Mouse (Mus musculus) ES-CJ7 (cell line): ENCODE measurements around the gene Ptpn6.

Experiments used
- DNase-seq: peaks from one replicate; pipeline ENCODE4 v3.0.0; 2011; ENCODE audit warnings: low read depth, low spot score

Ptpn6 gene

DNA sequence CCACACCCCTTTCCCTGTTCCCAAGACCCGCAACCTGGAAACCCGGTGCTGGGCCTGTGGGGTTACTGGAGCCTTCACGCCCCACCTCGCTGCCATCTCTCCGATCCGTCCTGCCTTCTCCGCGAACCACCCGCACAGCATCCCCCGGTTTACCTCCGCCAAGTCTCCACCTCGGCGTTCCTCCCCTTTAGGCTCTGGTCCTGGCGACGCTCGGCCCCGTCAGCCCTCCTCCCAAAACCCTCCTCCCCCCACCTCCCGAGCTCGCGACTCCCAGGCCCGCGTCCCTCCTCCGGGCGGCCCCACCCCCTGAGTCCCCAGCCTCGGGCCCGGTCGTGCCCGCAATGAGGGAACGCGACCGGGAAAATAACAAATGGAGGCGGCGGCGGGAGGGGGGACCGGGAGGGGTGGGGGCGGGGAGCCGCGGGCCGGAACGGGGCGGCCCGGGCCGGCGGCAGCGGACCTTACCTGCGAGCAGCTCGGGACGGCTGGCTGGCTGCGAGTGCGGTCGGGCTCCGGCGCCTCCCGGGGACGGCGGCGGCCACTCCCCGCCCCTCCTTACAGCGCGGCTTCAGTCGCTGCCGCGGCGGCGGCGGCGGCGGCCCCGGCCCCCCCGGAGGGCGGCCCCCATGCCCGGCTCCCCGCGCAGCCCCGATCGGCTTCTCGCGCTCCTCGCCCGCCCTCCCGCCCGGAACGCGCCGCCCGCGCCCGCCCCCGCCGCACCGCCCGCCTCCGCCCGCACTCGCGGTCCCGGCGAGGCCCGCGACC, 17.5 kb upstream of the Ptpn6 start, which contains the start of the genes Gm45234 and Atn1:
Gm45234 (minus strand) TSS at position 191 of the 765 bp plus-strand sequence.
Atn1 (minus strand) TSS at position 694 of the 765 bp plus-strand sequence.
- DNase-seq: peak; percentile 78

DNA sequence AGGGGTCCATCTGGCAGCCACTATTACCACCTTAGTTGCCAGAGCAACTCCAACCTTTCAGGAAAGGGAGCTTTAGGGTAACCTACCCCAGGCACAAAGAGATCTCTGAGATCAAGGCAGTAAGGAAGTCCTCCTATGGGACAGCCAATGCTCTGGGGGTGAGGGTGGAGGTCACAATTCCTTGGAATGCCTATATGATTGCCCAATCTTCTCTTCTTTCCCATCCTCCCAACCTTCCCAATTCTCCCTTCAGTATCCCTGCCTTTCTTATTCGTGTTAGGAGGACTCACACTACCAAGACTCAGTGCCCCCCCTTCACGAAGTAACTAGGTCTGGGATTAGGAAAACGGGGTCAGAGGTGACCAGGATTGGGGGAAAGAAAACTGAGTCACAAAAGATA, 16.8 kb upstream of the Ptpn6 start:
- no peak for DNase-seq

DNA sequence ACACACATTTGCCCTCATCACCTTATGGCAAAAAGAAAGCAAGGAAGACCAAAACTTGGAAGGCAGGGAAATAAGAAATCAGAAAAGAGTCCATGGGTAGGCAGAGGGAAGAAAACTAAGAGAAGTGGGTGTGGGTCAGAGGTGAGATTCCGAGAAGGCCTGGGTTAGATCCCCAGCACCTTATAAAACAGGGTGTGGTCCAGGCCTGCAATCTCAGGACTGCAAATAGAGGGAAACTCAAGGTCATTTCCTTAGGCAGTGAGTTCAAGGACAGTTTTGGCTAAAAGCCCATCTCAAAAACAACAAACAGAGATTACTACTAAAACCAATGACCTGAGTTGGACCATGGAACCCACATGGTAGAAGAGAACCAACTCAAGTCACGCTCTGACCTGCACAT, 15.3 kb upstream of the Ptpn6 start:
- peak; percentile 81 for DNase-seq

DNA sequence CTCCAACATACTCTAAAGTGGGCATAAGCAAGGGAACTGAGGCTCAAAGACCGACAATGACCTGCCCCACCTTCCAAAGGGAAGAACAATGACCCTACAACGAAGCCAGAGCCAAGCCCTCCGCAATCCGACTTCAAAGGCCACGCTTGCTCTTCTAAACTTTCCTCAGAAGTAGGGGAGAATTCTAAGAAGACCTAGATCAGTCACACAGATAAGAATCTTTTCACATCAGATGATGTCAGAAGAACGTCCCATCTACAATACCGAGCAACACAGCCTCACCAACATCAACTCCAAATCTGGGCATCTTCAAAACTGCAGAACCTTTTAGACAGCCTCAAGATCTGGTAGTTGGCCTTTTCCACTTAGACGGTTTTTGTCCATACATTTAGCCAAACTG, 11.9 kb upstream of the Ptpn6 start:
- no peak for DNase-seq

DNA sequence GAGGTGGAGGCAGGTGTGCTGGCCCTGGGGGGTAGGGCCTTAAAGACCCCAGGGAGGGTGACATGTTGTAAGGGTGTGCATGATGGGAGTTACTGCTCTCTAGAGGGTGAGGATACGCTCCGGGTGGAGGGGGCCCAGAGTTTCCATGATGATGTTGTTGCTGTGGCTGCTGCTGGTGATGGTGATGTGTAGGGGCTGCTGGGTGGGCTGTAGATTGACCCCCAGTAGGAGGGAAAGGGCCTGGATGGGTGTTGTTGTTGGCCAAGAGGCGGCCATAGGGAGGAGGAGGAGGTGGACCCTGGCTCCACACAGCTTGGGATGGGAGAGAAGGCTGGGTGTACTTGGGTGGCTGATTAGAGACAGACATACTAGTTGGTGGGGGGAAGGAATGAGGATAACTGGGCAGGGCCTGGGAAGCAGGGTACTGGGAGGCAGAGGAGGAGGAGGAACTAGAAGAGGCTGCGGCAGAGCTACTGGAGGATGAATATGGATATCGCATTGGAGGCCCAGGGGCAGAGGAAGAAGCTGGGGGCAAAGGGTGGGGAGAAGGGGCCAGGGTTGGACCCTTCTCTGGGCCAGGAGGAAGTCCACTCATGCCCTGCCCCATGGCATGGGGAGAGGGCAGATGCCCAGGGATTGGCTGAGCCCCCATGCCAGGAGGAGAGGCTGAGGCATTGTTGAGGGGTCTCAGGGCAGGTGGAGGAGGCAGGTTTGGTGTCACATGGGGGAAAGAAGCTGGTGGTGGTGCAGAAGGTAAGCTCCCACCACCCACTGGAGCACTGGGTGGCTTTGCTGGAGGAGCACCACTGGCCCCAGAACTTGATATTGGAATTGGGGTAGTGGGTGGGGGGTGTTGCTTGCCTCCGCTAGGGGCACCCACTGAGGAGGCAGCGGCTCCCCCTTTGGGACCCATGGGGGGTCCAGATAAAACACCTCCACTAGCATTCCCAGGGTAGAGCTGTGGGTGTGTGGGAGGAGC, 8.4 kb upstream of the Ptpn6 start:
- no peak for DNase-seq

DNA sequence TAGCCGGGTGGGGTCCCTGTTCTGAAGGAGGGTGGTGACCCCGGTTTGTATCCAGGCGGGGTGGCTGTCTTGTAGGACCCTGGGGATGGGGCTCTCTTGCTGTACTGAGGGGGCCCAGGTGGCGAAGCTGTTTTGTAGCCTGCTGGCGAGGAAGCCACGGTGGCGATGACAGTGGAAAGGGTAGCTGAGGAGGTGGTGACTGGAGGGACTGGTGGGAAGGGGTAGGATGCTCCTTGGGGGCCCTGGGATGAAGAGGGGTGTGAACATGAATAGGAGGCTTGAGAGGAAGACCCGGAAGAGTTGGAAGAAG, 7.7 kb upstream of the Ptpn6 start:
- DNase-seq: no peak

DNA sequence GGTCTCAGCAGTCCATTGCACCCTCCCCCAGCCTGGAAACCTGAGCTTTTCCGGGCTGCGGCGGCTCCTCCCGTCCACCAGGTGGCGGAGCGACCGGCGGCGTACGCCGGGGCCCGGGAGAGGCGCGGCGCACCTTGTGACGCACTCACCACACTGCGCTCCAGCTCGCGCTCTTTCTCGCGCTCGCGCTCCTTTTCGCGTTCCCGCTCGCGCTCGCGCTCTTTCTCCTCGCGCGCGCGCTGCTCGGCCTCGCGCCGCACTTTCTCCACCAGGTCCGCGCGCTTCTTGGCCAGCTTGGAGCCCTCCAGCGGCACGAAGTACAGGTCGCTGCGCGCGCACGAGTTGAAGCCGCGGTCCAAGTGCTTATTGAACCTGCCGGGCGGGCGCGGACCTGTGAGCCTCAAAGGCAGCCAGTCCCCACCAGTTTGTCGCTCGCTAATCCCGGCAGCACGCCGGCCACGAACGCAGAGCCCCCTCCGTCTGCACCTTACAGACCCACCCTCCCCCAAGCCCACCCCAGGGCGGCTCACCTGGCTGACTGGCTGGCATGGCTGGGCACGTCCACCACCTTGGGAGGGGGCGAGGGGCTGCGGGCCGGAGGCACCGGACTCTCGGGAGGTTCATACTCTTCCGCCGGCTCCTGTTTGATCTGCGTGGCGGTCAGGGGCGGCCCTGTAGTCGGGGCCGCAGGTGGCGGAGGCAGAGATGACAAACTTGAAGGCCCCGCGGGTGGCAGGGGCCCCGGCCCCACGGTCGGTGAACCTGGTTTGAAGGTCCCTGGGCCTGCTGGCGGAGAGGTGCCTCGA, 7.2 kb upstream of the Ptpn6 start:
- peak; percentile 99 for DNase-seq

DNA sequence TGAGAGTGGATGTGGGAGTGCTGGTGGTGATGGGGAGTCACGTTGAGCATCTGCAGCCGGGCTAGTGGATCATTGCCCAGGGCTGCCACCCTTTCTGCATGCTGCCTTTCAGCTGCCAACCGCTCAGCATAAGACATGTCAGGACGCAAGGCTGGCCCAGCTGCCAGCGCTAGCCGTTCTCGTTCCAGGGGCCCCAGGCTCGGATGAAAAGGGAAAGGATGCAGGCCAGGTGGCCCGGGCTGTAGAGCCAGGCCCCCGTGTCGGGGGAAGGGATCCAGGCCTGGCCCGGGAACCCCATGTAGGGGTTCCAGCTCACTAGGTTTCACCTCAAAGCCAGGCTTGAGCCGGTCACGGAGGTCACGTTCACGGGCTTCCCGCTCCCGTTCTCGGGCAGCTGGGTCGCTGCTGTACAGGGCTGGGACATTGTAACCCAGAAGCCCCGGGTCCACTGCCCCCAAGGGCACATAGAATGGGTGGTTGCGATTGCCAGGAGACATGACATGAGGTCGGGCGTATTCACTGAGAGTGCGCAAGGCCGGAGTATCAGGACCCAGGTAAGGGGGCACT, 6.3 kb upstream of the Ptpn6 start:
- DNase-seq: no peak

DNA sequence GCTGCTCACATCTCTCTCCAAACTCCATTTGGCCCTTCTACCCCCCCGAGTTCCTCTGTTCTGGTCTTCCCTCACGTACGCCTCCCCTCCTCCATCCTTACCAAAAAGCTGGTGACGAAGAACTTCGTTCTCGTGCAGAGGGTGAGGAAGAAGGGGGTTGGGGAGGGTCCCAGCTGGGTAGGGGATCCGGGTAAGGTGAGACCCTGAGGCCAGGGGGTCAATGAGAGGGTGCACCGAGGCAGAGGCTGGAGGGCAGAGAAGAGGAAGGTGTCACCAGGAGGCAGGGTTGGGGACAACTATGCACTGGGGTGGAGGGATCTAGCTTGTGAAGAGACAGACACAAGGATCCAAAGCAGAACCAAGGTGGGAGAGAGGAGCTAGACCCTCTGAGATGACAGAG, 5.1 kb upstream of the Ptpn6 start:
- DNase-seq: no peak

DNA sequence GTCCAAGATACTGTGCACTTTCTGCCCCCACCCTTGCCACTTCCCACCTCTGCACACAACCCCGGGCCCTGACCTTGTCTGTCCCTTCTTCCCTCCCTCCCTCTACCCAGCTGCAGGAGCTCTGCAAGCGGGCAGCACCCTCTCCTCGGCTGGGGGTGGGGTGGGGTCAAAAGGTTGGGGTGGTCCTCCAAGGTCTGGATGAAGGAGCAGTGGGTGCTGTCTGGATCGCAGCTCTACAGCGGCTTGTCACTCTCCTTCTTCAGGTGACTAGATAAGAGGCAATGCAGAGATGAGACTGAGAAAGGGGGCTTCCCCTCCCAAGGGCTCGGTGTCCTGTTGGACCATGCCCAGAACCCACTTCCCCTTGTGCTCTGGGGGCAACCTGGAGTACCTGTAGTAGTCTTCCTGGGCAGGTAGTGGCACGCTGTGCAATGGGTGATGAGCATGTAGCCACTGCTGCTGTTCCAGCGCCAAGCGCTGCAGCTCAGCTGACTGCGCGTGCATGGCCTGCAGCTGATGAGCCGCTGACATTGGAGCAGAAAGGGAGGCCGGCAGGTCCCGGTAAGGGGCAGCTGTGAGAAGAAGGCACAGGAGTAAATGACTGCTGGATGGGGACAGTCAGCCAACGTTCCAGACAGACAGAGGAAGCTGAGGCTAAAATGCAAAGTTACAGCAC, 4.5 kb upstream of the Ptpn6 start:
- DNase-seq: no peak

DNA sequence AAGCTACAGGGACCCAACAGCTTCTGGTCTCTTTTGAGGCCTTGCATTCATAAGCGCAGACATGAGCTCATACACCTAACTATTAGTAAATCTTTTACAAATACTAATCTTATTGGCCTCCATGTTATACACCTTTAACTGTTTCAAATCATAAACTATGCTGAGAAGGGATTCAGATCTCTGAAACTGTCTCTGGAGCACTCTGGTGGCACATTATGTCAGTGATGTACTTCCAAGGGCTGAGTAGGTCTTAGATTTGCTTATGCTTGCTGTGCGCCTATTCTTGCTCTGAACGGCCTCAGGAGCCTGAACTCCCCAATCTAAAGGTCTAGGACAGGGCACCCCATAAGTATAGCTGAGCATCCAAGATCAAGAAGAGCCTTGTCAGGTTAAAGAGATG, 3.3 kb upstream of the Ptpn6 start:
- no peak for DNase-seq

DNA sequence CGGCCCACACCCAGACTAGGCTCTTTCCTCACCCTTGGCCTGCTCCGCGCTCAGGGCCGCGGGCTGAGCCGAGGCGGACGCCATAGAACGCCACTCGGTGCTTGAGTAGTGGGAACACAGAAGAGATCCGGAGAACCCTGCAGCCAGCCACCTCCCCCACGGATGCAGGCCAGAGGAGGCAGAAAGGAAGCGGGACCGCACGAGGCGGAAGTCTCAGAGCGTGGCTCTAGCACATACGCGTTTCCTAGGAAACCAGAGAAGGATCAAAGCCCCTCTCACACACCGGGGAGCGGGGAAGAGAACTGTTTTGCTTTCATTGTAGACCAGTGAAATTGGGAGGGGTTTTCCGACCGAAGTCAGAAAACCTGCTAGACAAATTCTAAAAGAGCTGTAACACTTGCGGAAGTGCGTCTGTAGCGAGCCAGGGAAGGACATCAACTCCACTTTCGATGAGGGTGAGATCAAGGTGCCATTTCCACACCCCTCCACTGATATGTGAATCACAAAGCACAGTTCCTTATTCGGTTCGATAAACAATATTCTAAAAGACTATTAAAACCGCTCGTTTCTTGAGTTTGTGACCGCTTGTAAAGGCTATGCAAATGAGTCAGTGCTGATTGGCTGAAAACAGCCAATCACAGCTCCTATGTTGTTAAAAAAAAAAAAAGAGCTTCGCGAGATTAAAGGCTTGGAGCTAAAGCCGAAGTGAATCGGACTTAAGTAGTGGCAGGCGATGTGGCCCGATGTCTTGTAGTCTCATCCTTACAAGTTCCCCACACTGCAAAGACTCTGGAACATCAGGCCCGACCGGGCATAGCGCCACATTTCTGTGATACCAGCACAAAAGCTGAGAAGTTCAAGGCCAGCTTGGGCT, 2.6 kb upstream of the Ptpn6 start, which contains the start of gene Grcc10:
Grcc10 (minus strand) TSS at position 487 of the 874 bp plus-strand sequence.
- peak; percentile 100 for DNase-seq

DNA sequence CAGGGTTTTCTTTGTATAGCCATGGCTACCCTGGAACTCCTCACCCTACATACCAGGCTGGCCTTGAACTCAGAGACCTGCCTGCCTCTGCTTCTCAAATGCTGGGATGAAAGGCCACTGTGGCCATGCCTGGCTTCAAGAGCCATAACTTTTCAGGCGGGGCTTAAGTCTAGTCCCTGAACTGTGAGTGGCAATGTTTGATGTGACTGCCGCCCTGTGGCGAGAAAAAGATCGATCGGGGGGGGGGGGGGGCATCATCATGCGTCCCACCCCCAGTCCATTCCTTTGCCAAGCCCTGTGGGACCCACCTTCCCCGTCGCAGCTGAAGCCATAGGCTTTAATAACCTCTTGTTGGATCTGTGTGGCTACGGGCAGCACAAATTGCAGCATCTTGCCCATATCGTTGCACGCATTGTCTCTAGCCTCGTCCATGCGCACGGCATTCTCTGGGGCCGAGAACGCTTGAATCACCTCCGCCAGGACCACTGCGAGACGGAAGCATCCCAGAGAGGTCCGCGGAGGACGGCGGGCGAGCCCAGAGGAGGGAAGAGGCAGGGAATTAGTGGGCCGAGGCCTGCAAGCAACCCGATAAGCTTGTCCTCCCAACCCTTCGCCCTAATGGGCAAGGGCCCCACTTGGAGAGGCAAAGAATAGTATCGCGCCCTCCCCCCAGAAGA, 1.8 kb upstream of the Ptpn6 start:
- peak; percentile 78 for DNase-seq

DNA sequence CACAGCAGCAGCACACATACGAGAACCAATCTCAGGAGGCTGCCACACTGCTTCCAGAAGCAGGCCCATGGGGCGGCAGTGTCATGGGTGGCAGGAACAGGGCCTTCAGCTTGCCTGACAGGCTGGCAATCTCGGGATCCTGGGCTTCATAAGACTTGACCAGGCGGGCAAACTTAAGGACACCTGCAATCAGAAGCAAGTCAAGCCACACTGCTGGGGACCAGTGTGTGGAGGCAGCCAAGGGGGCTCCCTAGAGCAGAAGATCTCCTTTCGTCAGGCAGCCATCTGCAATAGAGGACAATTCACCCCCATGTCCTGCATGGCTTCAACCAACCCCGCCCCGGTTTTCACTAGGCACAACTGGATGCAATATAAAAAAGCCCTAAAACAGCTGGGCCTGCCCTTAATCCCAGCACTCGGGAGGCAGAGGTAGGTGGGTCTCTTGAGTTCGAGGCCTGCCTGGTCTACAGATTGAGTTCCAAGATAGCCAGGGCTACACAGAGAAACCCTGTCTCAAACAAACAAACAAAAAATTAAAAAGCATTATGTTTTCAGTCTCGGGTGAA, 800 bp upstream of the Ptpn6 start:
- DNase-seq: no peak

DNA sequence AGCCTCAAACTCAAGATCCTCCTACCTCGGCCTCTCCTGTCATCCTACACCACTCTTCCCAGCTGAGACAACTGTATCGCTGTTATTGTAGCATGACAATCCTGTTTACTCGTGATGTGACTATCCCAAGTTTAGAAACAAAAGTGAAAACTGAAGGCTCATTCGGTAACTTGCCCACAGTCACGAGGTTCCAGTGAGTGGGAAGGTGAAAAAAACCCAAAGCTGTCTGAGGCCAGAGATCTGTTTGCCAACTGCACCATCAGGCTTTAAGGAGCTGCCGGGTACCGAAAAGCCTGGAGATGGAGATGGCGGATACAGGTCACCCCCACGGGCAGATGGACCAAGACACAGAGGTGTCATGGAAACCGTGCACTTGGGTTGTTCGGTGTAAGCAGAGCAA, 1.5 kb downstream of the Ptpn6 start:
- DNase-seq: no peak

DNA sequence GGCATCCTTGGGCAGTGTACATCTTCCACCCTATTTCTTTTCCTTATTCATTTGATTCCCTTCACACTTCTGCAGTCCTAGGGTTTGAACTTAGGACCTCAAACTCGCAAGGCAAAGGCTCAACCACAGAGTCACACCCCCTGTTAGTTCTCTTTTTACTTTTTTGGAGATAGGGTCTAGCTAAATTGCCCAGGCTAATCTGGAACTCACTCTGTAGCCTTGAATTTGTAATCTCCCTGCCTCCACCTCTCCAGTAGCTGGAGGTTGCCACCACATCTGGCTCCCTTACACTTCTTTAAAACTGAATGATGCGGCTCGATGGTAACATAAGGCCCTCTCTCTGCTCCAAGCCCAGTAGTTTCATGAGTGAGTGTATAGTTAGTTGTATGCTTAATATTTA, 4.1 kb downstream of the Ptpn6 start:
- DNase-seq: no peak

DNA sequence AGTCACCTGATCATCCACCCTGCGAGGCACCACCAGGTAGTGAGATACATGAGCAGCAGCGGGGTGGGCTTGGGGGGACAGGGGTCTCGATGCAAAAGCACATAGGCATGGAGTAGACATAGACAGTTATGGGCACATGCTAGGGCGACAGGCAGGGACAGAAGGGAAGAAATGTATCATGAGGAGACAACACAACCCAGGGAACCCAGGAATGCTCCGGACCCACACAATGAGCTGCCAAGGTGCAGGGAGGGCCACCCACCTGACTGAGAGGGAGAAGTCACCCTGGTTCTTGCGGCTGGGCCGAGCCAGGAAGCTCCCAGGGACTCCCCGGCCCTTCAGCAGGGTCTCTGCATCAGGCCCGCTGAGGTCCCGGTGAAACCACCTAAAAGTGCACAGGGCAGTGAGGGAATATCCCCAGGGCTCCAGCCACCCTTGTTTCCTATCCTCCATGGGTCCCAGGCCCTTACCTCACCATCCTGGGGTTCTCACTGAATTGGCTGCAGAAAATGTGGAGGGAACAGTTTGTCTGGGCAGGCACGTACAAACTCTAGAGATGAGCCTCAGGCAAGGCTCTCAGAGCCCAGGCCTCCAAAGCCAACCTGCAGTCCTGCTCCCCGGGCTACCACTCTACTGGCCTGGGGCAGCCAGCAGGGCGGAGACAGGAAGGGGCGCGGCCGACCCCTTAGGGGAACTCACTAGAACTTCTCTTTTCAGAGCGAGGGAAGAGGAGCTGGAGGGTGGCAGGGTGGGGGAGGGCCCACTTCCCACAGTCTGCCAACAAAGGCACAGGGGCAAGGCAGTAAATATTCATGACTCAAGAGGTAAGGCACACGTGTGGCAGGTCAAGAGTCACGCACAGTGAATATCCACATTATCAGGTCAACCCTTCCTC, 5.8 kb downstream of the Ptpn6 start:
- peak; percentile 74 for DNase-seq

DNA sequence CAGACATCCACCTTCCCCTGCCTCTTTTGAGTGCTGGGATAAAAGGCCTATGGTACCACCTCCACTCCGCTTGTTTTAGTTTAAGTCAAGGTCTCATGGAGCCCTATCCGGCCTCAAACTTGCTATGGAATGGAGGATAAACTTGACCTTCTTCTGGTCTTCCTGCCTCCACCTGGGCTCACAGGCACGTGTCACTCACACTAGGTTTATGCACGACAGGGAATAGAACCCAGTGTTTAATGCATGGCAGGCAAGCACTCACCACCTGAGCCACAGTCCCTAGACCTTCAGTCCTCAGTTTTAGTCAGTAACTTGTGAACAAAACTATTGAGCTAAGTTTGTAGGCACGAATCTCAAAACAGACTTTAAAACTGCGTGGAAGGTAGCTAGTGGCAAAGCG, 7.5 kb downstream of the Ptpn6 start:
- DNase-seq: no peak
